Mouse (Mus musculus): ENCODE measurements around the gene Shisa5. TPM values are rescaled to one million over a fixed set of nuclear protein-coding genes. Genes with fewer than 3 reads are reported as not detected.

Shisa5 gene
- polyA plus RNA-seq, 1 experiment: 48.3 TPM

DNA sequence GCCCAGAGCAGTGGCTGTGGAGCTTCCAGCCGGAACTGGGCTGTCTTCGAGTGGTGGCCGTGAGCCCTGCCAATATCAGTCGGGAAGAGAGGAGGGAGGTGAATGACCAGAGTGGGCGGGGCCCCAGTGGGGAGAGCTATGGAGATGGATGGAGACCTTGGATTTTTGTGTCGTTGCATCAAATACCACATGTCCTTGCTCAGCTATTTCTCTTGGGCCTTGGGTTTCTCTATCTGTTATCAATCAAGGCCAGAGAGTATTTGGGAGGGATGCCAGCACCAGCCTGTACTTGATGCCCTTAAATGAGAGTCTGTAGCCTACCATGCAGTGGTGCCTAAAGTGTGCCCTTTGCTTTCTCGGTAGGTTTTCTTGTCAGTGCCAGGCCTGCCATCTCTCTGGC, 64.9 kb downstream of the Shisa5 start:
- Histone ChIP-seq H3K27me3 (ENCODE audit: control insufficient read depth, insufficient read depth, low read length, poor library complexity, severe bottlenecking) (no peaks in the 10 kb centered on the region), H3K36me3 (ENCODE audit: control insufficient read depth, insufficient read depth, low read length, poor library complexity, severe bottlenecking) (no peaks in the 10 kb centered on the region), H3K4me3 (ENCODE audit: low read depth, low read length) (no peak overlapping the region), H3K9me3 (replicated peaks; ENCODE audit: control insufficient read depth, insufficient read depth, low read length, poor library complexity, severe bottlenecking) (no peaks in the 10 kb centered on the region), H3K4me1 (ENCODE audit: control insufficient read depth, insufficient read depth, low read length) (no peaks in the 10 kb centered on the region), H3K9ac (ENCODE audit: low read depth, poor library complexity, severe bottlenecking) (no peak overlapping the region), H3K27ac (ENCODE audit: insufficient read depth, low read length) (no peak overlapping the region)
- TF ChIP-seq CTCF (IDR thresholded peaks at IDR 0.05; ENCODE audit: low read depth, low read length) (no peak), POLR2A (IDR thresholded peaks at IDR 0.05; ENCODE audit: insufficient read depth, low read length) (no peak), EP300 (IDR thresholded peaks at IDR 0.05; ENCODE audit: insufficient read depth, low read depth, low read length) (no peak)

DNA sequence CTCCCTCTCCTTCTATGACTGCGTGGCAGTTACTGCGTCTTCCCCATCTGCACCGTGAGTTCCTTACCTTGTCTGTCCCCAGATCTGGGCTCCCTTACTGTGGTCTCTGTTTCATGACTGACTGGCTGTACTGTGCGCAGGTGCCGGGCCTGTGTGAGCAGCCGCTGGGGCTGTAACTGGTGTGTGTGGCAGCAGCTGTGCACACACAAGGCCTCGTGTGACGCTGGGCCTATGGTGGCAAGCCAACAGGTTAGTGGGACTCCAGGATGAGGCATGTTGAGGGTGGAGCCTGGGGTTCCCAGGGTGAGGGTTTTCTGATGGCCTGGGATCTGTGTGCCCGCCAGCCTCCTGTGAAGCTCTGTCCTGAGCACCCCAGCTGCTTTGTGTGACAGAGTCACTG, 65.7 kb downstream of the Shisa5 start:
- H3K9me3 ChIP-seq (replicated peaks; ENCODE audit: control insufficient read depth, insufficient read depth, low read length, poor library complexity, severe bottlenecking): no peaks in the 10 kb centered on the region
- no peak overlapping the region for H3K4me3 ChIP-seq (ENCODE audit: low read depth, low read length)
- no peaks in the 10 kb centered on the region for H3K4me1 ChIP-seq (ENCODE audit: control insufficient read depth, insufficient read depth, low read length)
- H3K27me3 ChIP-seq (ENCODE audit: control insufficient read depth, insufficient read depth, low read length, poor library complexity, severe bottlenecking): no peaks in the 10 kb centered on the region
- no peaks in the 10 kb centered on the region for H3K36me3 ChIP-seq (ENCODE audit: control insufficient read depth, insufficient read depth, low read length, poor library complexity, severe bottlenecking)
- H3K27ac ChIP-seq (ENCODE audit: insufficient read depth, low read length): no peak overlapping the region
- no peak overlapping the region for H3K9ac ChIP-seq (ENCODE audit: low read depth, poor library complexity, severe bottlenecking)
- no peak for TF ChIP-seq POLR2A (IDR thresholded peaks at IDR 0.05; ENCODE audit: insufficient read depth, low read length)
- no peak for TF ChIP-seq EP300 (IDR thresholded peaks at IDR 0.05; ENCODE audit: insufficient read depth, low read depth, low read length)
- no peak for TF ChIP-seq CTCF (IDR thresholded peaks at IDR 0.05; ENCODE audit: low read depth, low read length)

DNA sequence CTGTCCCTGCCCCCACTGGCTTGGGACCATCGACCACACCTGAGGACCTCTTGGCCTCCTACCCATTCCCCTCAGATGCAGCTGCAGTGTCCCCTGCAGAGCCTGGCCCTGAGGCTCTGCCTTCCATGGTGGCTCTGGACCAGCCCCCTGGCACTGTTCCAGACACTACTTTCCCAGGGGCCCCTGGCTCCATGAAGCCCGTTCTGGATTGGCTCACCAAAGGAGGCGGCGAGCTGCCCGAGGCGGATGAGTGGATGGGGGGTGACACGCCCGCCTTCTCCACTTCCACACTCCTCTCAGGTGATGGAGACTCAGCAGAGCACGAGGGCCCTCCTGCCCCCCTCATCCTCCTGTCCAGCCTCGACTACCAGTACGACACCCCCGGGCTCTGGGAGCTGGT, 66.6 kb downstream of the Shisa5 start:
- TF ChIP-seq EP300 (IDR thresholded peaks at IDR 0.05; ENCODE audit: insufficient read depth, low read depth, low read length) (no peak), POLR2A (IDR thresholded peaks at IDR 0.05; ENCODE audit: insufficient read depth, low read length) (no peak), CTCF (IDR thresholded peaks at IDR 0.05; ENCODE audit: low read depth, low read length) (no peak)
- Histone ChIP-seq H3K27ac (ENCODE audit: insufficient read depth, low read length) (no peak overlapping the region), H3K9me3 (replicated peaks; ENCODE audit: control insufficient read depth, insufficient read depth, low read length, poor library complexity, severe bottlenecking) (peaks cover 6% of the 10 kb centered on the region; the same call in 1 of the 2 replicates), H3K4me1 (ENCODE audit: control insufficient read depth, insufficient read depth, low read length) (no peaks in the 10 kb centered on the region), H3K27me3 (ENCODE audit: control insufficient read depth, insufficient read depth, low read length, poor library complexity, severe bottlenecking) (no peaks in the 10 kb centered on the region), H3K4me3 (ENCODE audit: low read depth, low read length) (no peak overlapping the region), H3K9ac (ENCODE audit: low read depth, poor library complexity, severe bottlenecking) (no peak overlapping the region), H3K36me3 (ENCODE audit: control insufficient read depth, insufficient read depth, low read length, poor library complexity, severe bottlenecking) (0 out of 2 replicates have a peak, but pooled peaks cover 3% of the 10 kb centered on the region)

DNA sequence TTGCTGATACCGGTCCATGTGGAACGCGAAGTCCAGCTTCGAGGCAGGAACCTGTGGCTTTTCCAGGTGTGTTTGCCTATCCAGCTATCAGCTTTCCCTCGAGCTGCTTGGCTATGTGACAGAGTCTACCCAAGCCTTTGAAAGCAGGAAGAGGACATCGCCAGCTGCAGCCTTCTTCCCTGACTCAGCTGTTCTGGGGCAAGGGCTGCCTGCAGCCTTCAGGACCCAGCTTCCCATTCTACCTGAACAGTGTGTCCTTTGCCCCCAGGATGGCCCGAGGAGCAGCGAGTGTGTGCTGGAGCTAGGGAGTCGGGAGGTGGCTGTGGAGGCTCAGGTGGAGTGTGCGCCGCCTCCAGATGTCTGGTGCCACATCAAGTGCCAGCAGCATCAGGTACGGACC, 67.3 kb downstream of the Shisa5 start:
- TF ChIP-seq CTCF (IDR thresholded peaks at IDR 0.05; ENCODE audit: low read depth, low read length) (no peak), EP300 (IDR thresholded peaks at IDR 0.05; ENCODE audit: insufficient read depth, low read depth, low read length) (no peak), POLR2A (IDR thresholded peaks at IDR 0.05; ENCODE audit: insufficient read depth, low read length) (no peak)
- Histone ChIP-seq H3K9ac (ENCODE audit: low read depth, poor library complexity, severe bottlenecking) (no peak overlapping the region), H3K9me3 (replicated peaks; ENCODE audit: control insufficient read depth, insufficient read depth, low read length, poor library complexity, severe bottlenecking) (peaks cover 6% of the 10 kb centered on the region; the same call in 1 of the 2 replicates), H3K36me3 (ENCODE audit: control insufficient read depth, insufficient read depth, low read length, poor library complexity, severe bottlenecking) (0 out of 2 replicates have a peak, but pooled peaks cover 3% of the 10 kb centered on the region), H3K4me3 (ENCODE audit: low read depth, low read length) (no peak overlapping the region), H3K27me3 (ENCODE audit: control insufficient read depth, insufficient read depth, low read length, poor library complexity, severe bottlenecking) (no peaks in the 10 kb centered on the region), H3K27ac (ENCODE audit: insufficient read depth, low read length) (no peak overlapping the region), H3K4me1 (ENCODE audit: control insufficient read depth, insufficient read depth, low read length) (no peaks in the 10 kb centered on the region)

DNA sequence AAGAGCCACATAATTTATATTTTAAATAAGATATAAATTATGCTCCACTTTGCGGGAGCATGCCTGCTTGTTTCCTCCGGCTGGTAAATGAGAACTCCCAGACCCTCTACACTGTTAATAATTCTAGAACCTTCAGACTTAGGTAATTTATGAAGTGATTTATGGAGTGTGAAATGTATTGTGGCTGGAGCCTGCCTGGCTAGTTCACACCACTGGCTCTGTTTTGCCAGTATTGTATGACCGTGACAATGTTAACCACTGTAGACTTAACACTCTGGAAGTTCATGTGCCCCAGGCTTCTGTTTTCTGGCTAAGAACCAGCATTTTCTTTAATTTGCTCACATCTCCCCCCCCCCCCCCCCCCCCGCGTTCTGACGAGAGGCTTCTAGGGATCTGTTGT, 69.0 kb downstream of the Shisa5 start:
- no peaks in the 10 kb centered on the region for H3K27me3 ChIP-seq (ENCODE audit: control insufficient read depth, insufficient read depth, low read length, poor library complexity, severe bottlenecking)

More for the DNA sequence above, 69.0 kb downstream of the Shisa5 start:
- H3K9ac ChIP-seq (ENCODE audit: low read depth, poor library complexity, severe bottlenecking): no peak overlapping the region
- H3K27ac ChIP-seq (ENCODE audit: insufficient read depth, low read length): no peak overlapping the region
- H3K36me3 ChIP-seq (ENCODE audit: control insufficient read depth, insufficient read depth, low read length, poor library complexity, severe bottlenecking): 0 out of 2 replicates have a peak, but pooled peaks cover 3% of the 10 kb centered on the region
- no peak for TF ChIP-seq EP300 (IDR thresholded peaks at IDR 0.05; ENCODE audit: insufficient read depth, low read depth, low read length)
- no peak for TF ChIP-seq POLR2A (IDR thresholded peaks at IDR 0.05; ENCODE audit: insufficient read depth, low read length)
- TF ChIP-seq CTCF (IDR thresholded peaks at IDR 0.05; ENCODE audit: low read depth, low read length): no peak
- H3K9me3 ChIP-seq (replicated peaks; ENCODE audit: control insufficient read depth, insufficient read depth, low read length, poor library complexity, severe bottlenecking): peaks cover 6% of the 10 kb centered on the region; the same call in 1 of the 2 replicates
- no peak overlapping the region for H3K4me3 ChIP-seq (ENCODE audit: low read depth, low read length)
- no peaks in the 10 kb centered on the region for H3K4me1 ChIP-seq (ENCODE audit: control insufficient read depth, insufficient read depth, low read length)

Other genes with a start within 250 kb of the Shisa5 start
- gene Nckipsd, start 230.2 kb upstream of the Shisa5 start, polyA plus RNA-seq (2011; ENCODE audit: insufficient read depth, insufficient read length, low read depth, missing spikeins): 10.3 and 11.8 TPM in 2 replicates
- 3.5 and 6.2 TPM in 2 replicates for gene Celsr3, start 212.2 kb upstream of the Shisa5 start, polyA plus RNA-seq (2011; ENCODE audit: insufficient read depth, insufficient read length, low read depth, missing spikeins)
- gene Slc26a6, start 185.3 kb upstream of the Shisa5 start, polyA plus RNA-seq (2011; ENCODE audit: insufficient read depth, insufficient read length, low read depth, missing spikeins): 8.2 and 8.3 TPM in 2 replicates
- not detected in 2 replicates for gene Tmem89, start 123.9 kb upstream of the Shisa5 start, polyA plus RNA-seq (2011; ENCODE audit: insufficient read depth, insufficient read length, low read depth, missing spikeins)
- gene Uqcrc1, start 101.9 kb upstream of the Shisa5 start, polyA plus RNA-seq (2011; ENCODE audit: insufficient read depth, insufficient read length, low read depth, missing spikeins): 183 and 193 TPM in 2 replicates
- 4.8 and 6.5 TPM in 2 replicates for gene Col7a1, start 85.0 kb upstream of the Shisa5 start, polyA plus RNA-seq (2011; ENCODE audit: insufficient read depth, insufficient read length, low read depth, missing spikeins)
- not detected in 2 replicates for gene Ucn2, start 52.6 kb upstream of the Shisa5 start, polyA plus RNA-seq (2011; ENCODE audit: insufficient read depth, insufficient read length, low read depth, missing spikeins)
- 3.9 and 4.4 TPM in 2 replicates for gene Pfkfb4, start 46.8 kb upstream of the Shisa5 start, polyA plus RNA-seq (2011; ENCODE audit: insufficient read depth, insufficient read length, low read depth, missing spikeins)
- 2.4 TPM in 1 of 2 replicates, not detected in the other for gene Trex1, start 21.2 kb downstream of the Shisa5 start, polyA plus RNA-seq (2011; ENCODE audit: insufficient read depth, insufficient read length, low read depth, missing spikeins)
- gene Atrip, start 35.6 kb downstream of the Shisa5 start, polyA plus RNA-seq (2011; ENCODE audit: insufficient read depth, insufficient read length, low read depth, missing spikeins): 17.3 and 20.0 TPM in 2 replicates
- gene Ccdc51, start 43.9 kb downstream of the Shisa5 start, polyA plus RNA-seq (2011; ENCODE audit: insufficient read depth, insufficient read length, low read depth, missing spikeins): 4.9 and 7.0 TPM in 2 replicates
- 203 and 225 TPM in 2 replicates for gene Tma7, start 44.0 kb downstream of the Shisa5 start, polyA plus RNA-seq (2011; ENCODE audit: insufficient read depth, insufficient read length, low read depth, missing spikeins)
- 16.1 and 19.1 TPM in 2 replicates for gene Plxnb1, start 56.8 kb downstream of the Shisa5 start, polyA plus RNA-seq (2011; ENCODE audit: insufficient read depth, insufficient read length, low read depth, missing spikeins)
- gene Fbxw21, start 123.5 kb downstream of the Shisa5 start, polyA plus RNA-seq (2011; ENCODE audit: insufficient read depth, insufficient read length, low read depth, missing spikeins): not detected in 2 replicates
- not detected in 2 replicates for gene Fbxw13, start 157.4 kb downstream of the Shisa5 start, polyA plus RNA-seq (2011; ENCODE audit: insufficient read depth, insufficient read length, low read depth, missing spikeins)
- gene Fbxw20, start 196.2 kb downstream of the Shisa5 start, polyA plus RNA-seq (2011; ENCODE audit: insufficient read depth, insufficient read length, low read depth, missing spikeins): not detected in 2 replicates
- not detected in 2 replicates for gene Fbxw14, start 249.1 kb downstream of the Shisa5 start, polyA plus RNA-seq (2011; ENCODE audit: insufficient read depth, insufficient read length, low read depth, missing spikeins)

All from ES-Bruce4 (cell line).